Mouse (Mus musculus) left cerebral cortex, adult 9 months (tissue): ENCODE results near the gene Boc.

Experiments used
- DNase-seq, 2 experiments: peaks; one replicate each; pipeline ENCODE4 v3.0.0; 2022; ENCODE audit warnings: low spot score in 2 of 2

Boc gene

GRCm38 (mm10) chr16:44527218-44527905 lies 31.3 kb downstream of the Boc start:
- DNase-seq = no peak

- no peak for DNase-seq
These were observed 32.0 kb downstream of the Boc start for GRCm38 (mm10) chr16:44526689-44527088.

- DNase-seq = no peak
These were observed 32.7 kb downstream of the Boc start for GRCm38 (mm10) chr16:44526044-44526443.

GRCm38 (mm10) chr16:44523595-44523994 lies 35.1 kb downstream of the Boc start:
- DNase-seq = no peak

GRCm38 (mm10) chr16:44516498-44516897 lies 42.2 kb downstream of the Boc start:
- DNase-seq = no peak

- no peak for DNase-seq
These were observed 48.0 kb downstream of the Boc start for GRCm38 (mm10) chr16:44510521-44511213.

GRCm38 (mm10) chr16:44509458-44510344 lies 49.0 kb downstream of the Boc start:
- DNase-seq = no peak

- peak in 1 of 2 experiments; percentile 46 for DNase-seq
These were observed 49.9 kb downstream of the Boc start for GRCm38 (mm10) chr16:44508772-44509171.

GRCm38 (mm10) chr16:44508025-44508424 lies 50.7 kb downstream of the Boc start:
- DNase-seq = no peak

GRCm38 (mm10) chr16:44507027-44507929 lies 51.4 kb downstream of the Boc start:
- DNase-seq = no peak

- no peak for DNase-seq
These were observed 53.5 kb downstream of the Boc start for GRCm38 (mm10) chr16:44505243-44505642.

- DNase-seq = no peak
These were observed 55.7 kb downstream of the Boc start for GRCm38 (mm10) chr16:44502895-44503575.

- no peak for DNase-seq
These were observed 56.4 kb downstream of the Boc start for GRCm38 (mm10) chr16:44502325-44502724.

GRCm38 (mm10) chr16:44501783-44502182 lies 56.9 kb downstream of the Boc start:
- no peak for DNase-seq

GRCm38 (mm10) chr16:44498447-44498846 lies 60.2 kb downstream of the Boc start:
- no peak for DNase-seq

GRCm38 (mm10) chr16:44496971-44497464 lies 61.7 kb downstream of the Boc start:
- no peak for DNase-seq

GRCm38 (mm10) chr16:44494441-44495108 lies 64.1 kb downstream of the Boc start:
- DNase-seq = no peak

GRCm38 (mm10) chr16:44493868-44494267 lies 64.8 kb downstream of the Boc start:
- DNase-seq = no peak

GRCm38 (mm10) chr16:44492706-44493105 lies 66.0 kb downstream of the Boc start:
- no peak for DNase-seq

- DNase-seq = no peak
These were observed 66.5 kb downstream of the Boc start for GRCm38 (mm10) chr16:44492151-44492550.
